Mouse (Mus musculus) heart, embryonic 15.5 days (tissue): ENCODE results near the gene Usb1. TPM values are rescaled to one million over a fixed set of nuclear protein-coding genes. Genes with fewer than 3 reads are reported as not detected.
A peak's percentile ranks its signal among the peaks of the same experiment; 100 is the strongest.
"Not testable (repeated sequence)": the region's sequence is repeated elsewhere in the genome, so short reads cannot be mapped to it uniquely, and the experiment has no call there.

Experiments
- ATAC-seq: fragments of 200-750 bp; cut with Nextera tagmentation; replicated peaks from 2 replicates; pipeline ENCODE4 v1.8.0; 2017; ENCODE audit warnings: low read depth, moderate TSS enrichment; ENCODE audit not compliant: insufficient number of reproducible peaks, insufficient read depth, low FRiP score
- H3K27ac ChIP-seq: fragments of 300-500 bp; sonication (generic); 2 replicates; pipeline ENCODE4 v1.5.1; 2015; ENCODE audit warnings: mild to moderate bottlenecking, inconsistent platforms
- H3K27me3 ChIP-seq: fragments of 300-500 bp; sonication (generic); 2 replicates; pipeline ENCODE4 v1.6.1; 2015; ENCODE audit warnings: inconsistent platforms
- H3K36me3 ChIP-seq: fragments of 300-500 bp; sonication (generic); 2 replicates; pipeline ENCODE4 v1.6.1; 2015; ENCODE audit warnings: mild to moderate bottlenecking, inconsistent platforms
- H3K4me1 ChIP-seq: fragments of 300-500 bp; sonication (generic); replicated peaks from 2 replicates; pipeline ENCODE4 v1.6.1; 2015; ENCODE audit warnings: inconsistent platforms
- H3K4me2 ChIP-seq: fragments of 300-500 bp; sonication (generic); 2 replicates; pipeline ENCODE4 v1.6.1; 2015; ENCODE audit warnings: inconsistent platforms, mild to moderate bottlenecking, moderate library complexity
- H3K4me3 ChIP-seq: fragments of 300-500 bp; sonication (generic); 2 replicates; pipeline ENCODE4 v1.5.1; 2015; ENCODE audit warnings: mild to moderate bottlenecking, inconsistent platforms
- H3K9ac ChIP-seq: fragments of 300-500 bp; sonication (generic); 2 replicates; pipeline ENCODE4 v1.6.1; 2015; ENCODE audit warnings: mild to moderate bottlenecking, inconsistent platforms
- H3K9me3 ChIP-seq: fragments of 300-500 bp; sonication (generic); replicated peaks from 2 replicates; pipeline ENCODE4 v1.6.1; 2016; ENCODE audit warnings: inconsistent platforms
- WGBS: fragments of 180-500 bp; shearing (Covaris S2); methylation state at CpG from one replicate; pipeline ENCODE4 v1.1.7; 2015; ENCODE audit warnings: mixed read lengths; 5-methylcytosine and 5-hydroxymethylcytosine counted together
- polyA plus RNA-seq: library from polyadenylated mRNA; unstranded; fragments of >200 nt; fragmentation: Nextera tagmentation; extraction: Ambion mirVana; gene quantifications from 2 replicates; pipeline ENCODE4 v1.2.1, GENCODE M21; 2015

Gene Usb1
- polyA plus RNA-seq, 1 experiment from 2014 or later = 26.7 TPM

DNA sequence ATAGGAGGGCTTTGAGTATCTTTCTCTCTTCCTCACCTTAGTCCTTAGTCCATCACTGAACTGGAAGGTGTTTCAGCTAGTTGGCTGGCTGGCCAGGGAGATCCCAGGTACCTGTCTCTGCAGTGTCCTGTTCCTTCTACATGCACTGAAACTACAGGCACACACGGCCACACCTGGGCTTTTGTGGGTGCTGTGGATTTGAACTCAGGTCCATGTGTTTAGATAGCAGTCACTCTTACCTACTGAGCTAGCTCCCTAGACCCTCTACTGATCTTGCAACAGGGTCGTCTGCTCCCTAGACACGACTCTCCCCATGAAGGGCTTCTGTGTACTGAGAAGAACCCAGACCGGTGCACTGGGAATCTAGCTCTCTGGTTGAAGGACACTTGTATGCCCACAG lies 45.0 kb downstream of the Usb1 start:
- 63% methylated on average over 4 of the region's 4 CpGs for WGBS
- ATAC-seq = no peak
- peak overlapping the region; percentile 81 for H3K27ac ChIP-seq
- H3K4me2 ChIP-seq = no peak overlapping the region
- 0 out of 2 replicates have a peak overlapping the region, but pooled peaks have one; percentile 5 for H3K9ac ChIP-seq
- no peak overlapping the region for H3K4me3 ChIP-seq
- H3K9me3 ChIP-seq = no peaks in the 10 kb centered on the region
- peaks cover 14% of the 10 kb centered on the region; the same call in 1 of the 2 replicates for H3K36me3 ChIP-seq
- H3K4me1 ChIP-seq = peaks cover 52% of the 10 kb centered on the region
- no peaks in the 10 kb centered on the region for H3K27me3 ChIP-seq

DNA sequence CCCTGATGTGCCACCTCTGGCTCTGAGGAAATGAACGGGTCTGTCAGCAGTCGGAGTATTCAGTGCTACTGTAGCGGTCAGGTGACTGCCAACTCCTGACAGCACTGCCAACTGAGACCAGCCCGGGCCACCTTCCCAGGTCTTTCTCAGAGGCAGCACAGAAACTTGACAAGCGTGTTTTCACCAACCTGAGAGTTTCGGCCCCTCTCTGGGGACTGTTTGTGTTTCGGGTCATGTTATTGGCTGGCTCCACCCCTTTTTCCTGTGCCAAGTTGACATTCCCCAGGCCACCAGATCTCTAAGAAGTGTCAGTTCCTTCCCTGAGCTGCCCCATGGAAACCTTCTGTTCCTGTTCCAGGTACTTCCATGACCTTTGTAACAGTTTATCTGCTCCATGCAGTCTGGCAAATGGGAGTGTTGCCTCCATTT lies 45.8 kb downstream of the Usb1 start:
- peak overlapping the region; percentile 41 for H3K4me2 ChIP-seq
- peak overlapping the region; percentile 81 for H3K27ac ChIP-seq
- H3K9ac ChIP-seq = 0 out of 2 replicates have a peak overlapping the region, but pooled peaks have one; percentile 5
- H3K27me3 ChIP-seq = no peaks in the 10 kb centered on the region
- 15% methylated on average over 7 of the region's 7 CpGs for WGBS
- peaks cover 6% of the 10 kb centered on the region; the same call in 1 of the 2 replicates for H3K36me3 ChIP-seq
- 0 out of 2 replicates have a peak overlapping the region, but pooled peaks have one; percentile 1 for H3K4me3 ChIP-seq
- ATAC-seq = peak; percentile 63
- H3K4me1 ChIP-seq = peaks cover 45% of the 10 kb centered on the region
- H3K9me3 ChIP-seq = no peaks in the 10 kb centered on the region

DNA sequence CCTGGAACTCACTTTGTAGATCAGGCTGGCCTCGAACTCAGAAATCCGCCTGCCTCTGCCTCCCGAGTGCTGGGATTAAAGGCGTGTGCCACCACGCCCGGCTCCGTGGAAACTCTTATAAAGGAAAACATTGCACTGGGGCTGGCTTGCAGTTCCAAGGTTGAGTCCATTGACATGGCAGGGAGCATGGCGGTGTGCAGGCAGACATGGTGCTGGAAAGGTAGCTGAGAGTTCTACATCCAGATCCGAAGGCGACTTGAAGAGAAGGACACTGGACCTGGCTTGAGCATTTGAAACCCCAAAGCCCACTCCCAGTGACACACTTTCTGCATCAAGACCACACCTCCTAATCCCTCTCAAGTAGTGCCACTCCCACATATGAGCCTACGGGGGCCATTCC lies 46.8 kb downstream of the Usb1 start:
- H3K4me2 ChIP-seq, H3K4me3 ChIP-seq, H3K9ac ChIP-seq, H3K9me3 ChIP-seq, H3K27ac ChIP-seq, H3K27me3 ChIP-seq, H3K36me3 ChIP-seq, ATAC-seq: not testable (repeated sequence)
- 96% methylated on average over 11 of the region's 11 CpGs for WGBS
- peaks cover 35% of the 10 kb centered on the region for H3K4me1 ChIP-seq

DNA sequence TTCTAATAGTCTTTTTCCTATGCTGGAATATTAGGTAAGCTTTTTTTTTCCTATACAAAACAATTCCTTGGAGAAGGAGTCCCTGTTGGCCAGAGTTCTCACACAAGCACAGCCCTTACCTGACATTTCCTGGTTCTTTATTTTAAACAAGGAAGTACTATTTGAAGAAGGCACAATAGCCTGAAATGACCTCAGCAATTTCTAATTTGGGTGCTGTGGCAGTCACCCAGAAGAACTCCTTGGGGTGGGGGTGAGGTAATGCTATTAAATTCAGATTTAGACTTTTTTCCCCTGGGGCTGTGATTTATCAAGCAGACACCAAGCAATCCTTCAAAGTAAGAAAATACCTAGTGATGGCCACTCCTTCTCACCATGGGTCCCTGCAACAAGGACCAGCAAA lies 48.9 kb downstream of the Usb1 start:
- no peak overlapping the region for H3K27ac ChIP-seq
- no peak for ATAC-seq

DNA sequence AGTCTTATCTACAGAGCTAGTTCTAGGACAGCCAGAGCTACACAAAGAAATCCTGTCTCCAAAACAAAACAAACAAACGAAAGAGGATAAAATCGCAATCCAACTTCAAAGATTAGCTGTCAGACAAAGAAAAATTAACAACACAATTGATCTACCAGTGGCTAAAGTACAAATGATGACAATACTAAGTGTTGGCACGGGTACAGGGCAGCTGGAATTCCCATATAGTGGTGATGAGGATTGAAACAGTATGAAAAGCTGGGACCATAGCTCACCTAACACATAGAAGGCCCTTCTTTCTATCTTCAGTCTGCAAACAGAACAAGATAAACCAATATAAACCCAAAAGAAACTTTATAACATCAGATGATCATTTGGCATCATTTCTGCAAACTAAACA lies 49.5 kb downstream of the Usb1 start:
- H3K9ac ChIP-seq = no peak overlapping the region
- peaks cover 19% of the 10 kb centered on the region for H3K4me1 ChIP-seq
- 79% methylated on average over 3 of the region's 3 CpGs for WGBS

More for the DNA sequence above, 48.9 kb downstream of the Usb1 start:
- Histone ChIP-seq H3K27me3 (no peaks in the 10 kb centered on the region), H3K4me3 (no peak overlapping the region), H3K36me3 (no peaks in the 10 kb centered on the region), H3K9me3 (no peaks in the 10 kb centered on the region), H3K9ac (no peak overlapping the region), H3K4me2 (no peak overlapping the region), H3K4me1 (peaks cover 25% of the 10 kb centered on the region)

DNA sequence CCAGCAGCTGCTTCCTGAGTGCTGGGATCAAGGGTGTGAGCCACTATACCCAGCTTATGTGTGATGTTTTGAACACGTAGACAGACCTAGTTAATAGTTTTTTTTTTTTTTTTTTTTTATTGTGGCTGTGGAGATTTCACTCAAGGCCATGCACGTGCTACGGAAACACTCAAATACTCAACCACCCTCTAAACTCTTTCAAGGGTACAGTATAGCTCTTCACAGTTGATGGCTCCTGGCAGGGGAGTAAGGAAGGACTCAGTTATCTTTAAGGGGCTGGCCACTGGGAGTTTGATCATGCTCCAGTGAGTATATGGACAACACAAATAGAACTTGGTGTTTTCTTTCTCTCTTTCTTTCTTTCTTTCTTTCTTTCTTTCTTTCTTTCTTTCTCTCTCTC lies 52.4 kb downstream of the Usb1 start:
- Histone ChIP-seq H3K36me3 (no peaks in the 10 kb centered on the region), H3K27me3 (no peaks in the 10 kb centered on the region), H3K4me2 (no peak overlapping the region), H3K4me3 (no peak overlapping the region), H3K9ac (no peak overlapping the region), H3K27ac (no peak overlapping the region), H3K9me3 (no peaks in the 10 kb centered on the region), H3K4me1 (no peaks in the 10 kb centered on the region)
- 90% methylated on average over 3 of the region's 3 CpGs for WGBS
- ATAC-seq = no peak

More for the DNA sequence above, 49.5 kb downstream of the Usb1 start:
- no peak overlapping the region for H3K4me2 ChIP-seq
- H3K36me3 ChIP-seq = no peaks in the 10 kb centered on the region
- no peak for ATAC-seq
- H3K27me3 ChIP-seq = no peaks in the 10 kb centered on the region
- no peak overlapping the region for H3K27ac ChIP-seq
- no peaks in the 10 kb centered on the region for H3K9me3 ChIP-seq
- H3K4me3 ChIP-seq = no peak overlapping the region

DNA sequence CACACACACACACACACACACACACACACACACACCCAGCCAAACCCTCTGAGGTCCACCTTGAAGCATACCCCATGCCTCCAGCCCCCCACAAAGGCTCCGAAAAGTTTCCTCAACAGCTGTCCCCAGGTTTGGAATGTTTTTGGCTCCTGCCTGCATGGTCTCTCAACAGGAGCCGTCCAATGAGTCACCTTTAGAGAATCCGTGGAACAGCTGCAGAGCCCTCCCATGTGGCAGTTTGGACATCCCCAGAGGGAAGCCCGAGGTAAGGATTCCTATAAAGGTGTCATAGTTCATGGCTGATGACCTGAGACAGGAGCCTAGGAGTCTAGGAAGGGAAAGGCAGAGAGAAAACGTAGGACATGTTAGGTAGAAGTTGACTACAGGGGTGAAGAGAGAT lies 54.0 kb downstream of the Usb1 start:
- ATAC-seq = no peak
- Histone ChIP-seq H3K27ac (no peak overlapping the region), H3K4me1 (peaks cover 3% of the 10 kb centered on the region; the same call in 1 of the 2 replicates), H3K9me3 (no peaks in the 10 kb centered on the region), H3K9ac (no peak overlapping the region), H3K27me3 (no peaks in the 10 kb centered on the region), H3K36me3 (no peaks in the 10 kb centered on the region), H3K4me2 (no peak overlapping the region), H3K4me3 (no peak overlapping the region)
- WGBS = 48% methylated on average over 5 of the region's 5 CpGs

DNA sequence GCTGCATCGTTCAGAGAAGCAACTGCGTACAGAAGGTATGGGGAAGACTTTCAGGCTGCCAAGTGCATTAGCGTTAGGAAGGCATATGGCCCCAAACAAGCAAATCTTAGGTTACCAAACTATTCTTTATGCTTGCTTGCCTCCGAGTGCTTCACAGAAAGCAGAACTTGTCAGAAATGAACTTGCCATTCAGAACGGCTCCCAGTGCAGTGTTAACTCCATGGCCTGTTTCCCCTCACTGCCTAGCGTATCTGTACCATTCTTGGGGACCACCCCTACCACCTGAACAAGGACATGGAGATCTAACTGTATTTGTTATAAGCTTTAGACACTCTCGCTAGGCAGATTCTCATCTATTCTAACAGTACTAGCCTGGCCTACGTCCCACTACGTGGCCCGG lies 55.1 kb downstream of the Usb1 start:
- Histone ChIP-seq H3K4me3 (no peak overlapping the region), H3K36me3 (no peaks in the 10 kb centered on the region), H3K9me3 (no peaks in the 10 kb centered on the region), H3K4me1 (peaks cover 7% of the 10 kb centered on the region; the same call in 1 of the 2 replicates), H3K27ac (no peak overlapping the region), H3K27me3 (no peaks in the 10 kb centered on the region), H3K4me2 (no peak overlapping the region), H3K9ac (no peak overlapping the region)
- 84% methylated on average over 10 of the region's 10 CpGs for WGBS
- no peak for ATAC-seq

DNA sequence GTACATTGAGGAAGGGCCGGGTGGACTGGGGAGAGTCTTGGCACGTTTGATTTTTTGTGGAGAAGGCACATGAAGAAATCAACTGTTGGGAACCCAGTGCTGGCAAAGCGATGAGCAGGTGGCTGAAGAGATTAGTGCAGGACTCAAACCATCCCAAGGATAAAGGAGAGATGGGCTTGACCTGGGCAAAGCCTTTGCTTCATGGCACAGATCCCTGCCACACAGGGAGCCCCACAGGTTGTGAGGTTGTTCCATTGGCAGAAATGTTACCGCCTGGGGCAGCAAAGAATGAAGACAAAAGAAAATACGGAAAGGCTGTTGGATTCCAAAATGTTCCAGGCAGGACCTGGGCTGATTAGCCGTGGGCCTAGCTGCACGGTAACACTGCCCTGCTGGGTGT lies 55.9 kb downstream of the Usb1 start:
- H3K27me3 ChIP-seq = no peaks in the 10 kb centered on the region
- ATAC-seq = no peak
- 83% methylated on average over 7 of the region's 7 CpGs for WGBS
- no peak overlapping the region for H3K27ac ChIP-seq
- H3K9ac ChIP-seq = no peak overlapping the region
- no peaks in the 10 kb centered on the region for H3K36me3 ChIP-seq
- H3K4me2 ChIP-seq = no peak overlapping the region
- no peaks in the 10 kb centered on the region for H3K9me3 ChIP-seq
- H3K4me1 ChIP-seq = peaks cover 12% of the 10 kb centered on the region; the same call in 1 of the 2 replicates
- H3K4me3 ChIP-seq = no peak overlapping the region

DNA sequence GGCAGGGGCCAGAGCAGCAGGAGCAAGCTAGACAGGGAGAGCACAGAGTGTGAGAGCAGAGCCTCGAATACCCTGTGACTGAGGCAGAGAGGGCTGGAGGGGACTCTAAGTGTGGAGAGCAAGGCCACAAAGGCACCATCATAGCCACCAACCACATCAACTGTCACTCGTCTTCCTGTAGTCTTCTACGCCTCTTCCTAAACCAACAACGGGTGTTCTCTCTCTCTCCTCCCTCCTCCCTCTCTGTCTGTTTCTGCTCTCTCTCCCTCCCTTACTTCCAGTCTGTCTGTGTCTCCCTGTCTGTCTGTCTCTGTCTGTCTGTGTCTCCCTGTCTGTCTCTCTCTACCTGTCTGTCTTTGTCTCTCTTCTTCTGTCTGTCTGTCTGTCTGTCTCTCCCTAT lies 58.2 kb downstream of the Usb1 start:
- ATAC-seq = no peak
- H3K27ac ChIP-seq = 0 out of 2 replicates have a peak overlapping the region, but pooled peaks have one; percentile 3
- H3K4me1 ChIP-seq = peaks cover 17% of the 10 kb centered on the region
- no peak overlapping the region for H3K9ac ChIP-seq
- 33% methylated on average over 4 of the region's 4 CpGs for WGBS
- no peaks in the 10 kb centered on the region for H3K36me3 ChIP-seq
- no peak overlapping the region for H3K4me2 ChIP-seq
- H3K9me3 ChIP-seq = no peaks in the 10 kb centered on the region
- H3K4me3 ChIP-seq = no peak overlapping the region
- no peaks in the 10 kb centered on the region for H3K27me3 ChIP-seq

DNA sequence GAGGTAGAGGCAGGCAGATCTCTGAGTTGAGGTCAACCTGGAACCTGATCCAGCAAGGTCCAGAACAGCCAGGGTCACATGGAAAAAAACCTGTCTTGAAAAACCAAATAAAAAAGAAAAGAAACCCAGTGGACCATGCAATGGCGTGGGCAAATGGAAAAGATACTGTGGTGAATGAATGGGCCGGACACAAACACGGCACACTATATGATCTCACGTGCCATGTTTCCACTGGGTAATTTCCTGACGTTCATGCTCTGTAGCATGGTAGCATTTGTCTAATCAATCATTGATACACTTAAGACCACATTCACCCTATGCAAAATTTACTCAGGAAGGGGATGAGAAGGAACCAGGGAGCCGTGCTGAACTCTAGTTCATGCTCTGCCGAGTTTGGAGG lies 59.0 kb downstream of the Usb1 start:
- Histone ChIP-seq H3K4me2 (no peak overlapping the region), H3K36me3 (no peaks in the 10 kb centered on the region), H3K9ac (no peak overlapping the region), H3K4me1 (peaks cover 25% of the 10 kb centered on the region), H3K4me3 (no peak overlapping the region), H3K9me3 (no peaks in the 10 kb centered on the region), H3K27me3 (no peaks in the 10 kb centered on the region), H3K27ac (0 out of 2 replicates have a peak overlapping the region, but pooled peaks have one; percentile 7)
- no peak for ATAC-seq
- WGBS = 68% methylated on average over 7 of the region's 7 CpGs

DNA sequence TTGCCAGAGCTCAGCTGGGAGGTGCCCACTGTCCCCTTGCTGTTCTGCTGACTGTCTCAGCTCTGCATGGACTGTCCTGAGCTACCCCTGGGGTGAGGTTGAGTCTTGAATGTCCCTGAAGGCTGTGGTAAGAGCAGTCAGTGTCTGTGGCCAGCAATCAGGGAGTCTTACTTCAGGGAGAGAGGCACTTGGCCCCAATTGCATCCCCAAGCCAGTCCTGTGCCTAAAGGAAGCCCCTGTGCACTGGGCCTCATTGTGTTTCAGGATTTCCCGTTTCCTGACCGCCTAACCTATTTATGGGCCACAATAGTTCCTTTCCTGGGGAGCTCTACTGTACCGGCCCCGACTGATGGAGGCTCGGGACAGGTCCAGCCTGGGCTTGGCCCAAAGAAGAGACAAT lies 60.5 kb downstream of the Usb1 start:
- H3K9ac ChIP-seq = no peak overlapping the region
- H3K27me3 ChIP-seq = no peaks in the 10 kb centered on the region
- H3K36me3 ChIP-seq = no peaks in the 10 kb centered on the region
- ATAC-seq = peak; percentile 69
- H3K4me2 ChIP-seq = no peak overlapping the region
- H3K4me1 ChIP-seq = peaks cover 40% of the 10 kb centered on the region
- H3K27ac ChIP-seq = peak overlapping the region; percentile 61
- WGBS = 61% methylated on average over 5 of the region's 5 CpGs
- H3K4me3 ChIP-seq = no peak overlapping the region
- no peaks in the 10 kb centered on the region for H3K9me3 ChIP-seq
